Mouse (Mus musculus) adrenal gland, postnatal 36 days (tissue): ENCODE data around the gene Rab10. TPM values are rescaled to one million over a fixed set of nuclear protein-coding genes. Genes with fewer than 3 reads are reported as not detected.
"Not testable (repeated sequence)": the region's sequence is repeated elsewhere in the genome, so short reads cannot be mapped to it uniquely, and the experiment has no call there.

ENCODE experiments used
- DNase-seq, 2 experiments: peaks; one replicate each; pipeline ENCODE4 v3.0.0; 2021; ENCODE audit warnings: mixed read lengths in 1 of 2
- long read RNA-seq, 2 experiments: library from polyadenylated mRNA; stranded (forward); transcript quantifications; one replicate each; pipeline ENCODE4 v2.0.0; 2021; ENCODE audit warnings: borderline sequencing depth in 2 of 2
- total RNA-seq, 2 experiments: library from RNA; stranded (reverse); gene quantifications; 2 replicates each; pipeline ENCODE4 v1.2.3; 2021

Gene Rab10
- total RNA-seq: 100 to 1,000 TPM; 180 to 238 TPM
- long read RNA-seq, experiment 1, transcript Rab10-201 (6 exons, 3,513 nt): major isoform, 184 of 205 reads
- long read RNA-seq, experiment 1, partial matches to known transcripts: 5 of 205 reads
- long read RNA-seq, experiment 1, other reads (novel, unspliced or antisense): 16 of 205 reads
- long read RNA-seq, experiment 2, transcript Rab10-201 (6 exons, 3,513 nt): major isoform, 83 of 92 reads
- long read RNA-seq, experiment 2, partial matches to known transcripts: 2 of 92 reads
- long read RNA-seq, experiment 2, other reads (novel, unspliced or antisense): 7 of 92 reads

DNA sequence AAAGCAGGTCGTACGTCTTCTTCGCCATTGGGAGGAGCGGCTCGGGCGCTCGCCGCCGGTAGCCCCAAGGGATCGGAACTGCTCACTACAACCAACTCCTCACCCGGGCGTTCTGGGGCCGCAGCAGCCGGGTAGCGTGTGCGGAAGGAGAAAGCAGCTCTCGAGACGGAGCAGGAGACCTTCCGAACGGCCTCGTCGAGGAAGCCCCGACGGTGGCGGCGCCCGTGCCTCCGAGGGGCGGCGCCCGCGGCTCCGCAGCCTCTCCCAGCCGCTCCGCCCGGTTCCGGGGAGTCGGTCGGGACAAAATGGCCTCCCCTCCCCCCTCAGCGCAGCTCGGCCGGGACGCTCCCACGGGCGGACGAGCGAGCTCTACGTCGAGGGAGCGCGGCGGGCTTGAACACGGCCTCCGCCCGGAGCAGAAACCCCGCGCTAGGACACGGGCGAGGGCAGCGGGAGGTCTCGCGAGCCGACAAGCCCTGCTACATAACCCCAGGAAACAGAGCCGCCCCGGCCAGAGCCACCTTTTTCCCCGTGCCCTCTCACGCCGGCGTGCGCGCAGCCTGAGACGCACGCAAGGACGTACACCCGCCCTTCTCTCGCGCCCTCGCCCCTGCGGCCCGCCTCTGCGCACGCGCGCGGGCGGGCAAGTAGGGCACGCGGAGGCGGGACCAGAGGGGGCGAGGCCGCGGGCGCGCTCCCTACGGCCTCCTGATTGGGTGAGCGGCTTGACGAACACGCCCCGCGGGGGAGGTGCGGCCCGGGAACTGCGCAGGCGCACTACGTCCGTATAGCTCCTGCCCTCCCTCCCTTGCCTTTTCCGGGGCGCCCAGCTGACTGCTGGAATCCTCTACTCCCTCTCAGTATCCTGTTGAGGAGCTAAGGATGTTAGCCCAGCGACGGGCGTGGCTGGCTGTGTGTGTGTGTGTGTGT is at the start of gene Rab10:
Rab10 (minus strand) TSS at position 579 of the 930 bp plus-strand sequence.
- DNase-seq: peak; percentile 99 to 100

DNA sequence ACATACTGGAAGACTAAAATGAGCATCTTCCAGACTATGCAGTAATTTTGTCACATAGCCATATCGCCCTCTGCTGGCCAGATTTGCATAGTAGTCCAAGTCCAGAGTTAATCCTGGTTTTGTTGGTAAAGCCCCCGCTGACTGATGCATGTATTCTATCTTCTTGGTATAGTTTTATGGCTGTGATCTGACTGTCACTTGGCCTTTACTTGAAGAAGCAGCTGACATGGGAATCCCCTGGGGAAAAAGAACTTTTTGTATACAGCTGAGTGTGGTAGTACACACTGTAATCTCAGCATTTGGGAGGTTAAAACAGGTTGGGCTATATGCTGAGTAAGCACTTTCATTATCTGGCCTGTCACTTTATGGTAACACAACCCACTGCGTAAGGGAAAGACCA is 49.5 kb upstream of the Rab10 start:
- peak; percentile 88 to 89 for DNase-seq

DNA sequence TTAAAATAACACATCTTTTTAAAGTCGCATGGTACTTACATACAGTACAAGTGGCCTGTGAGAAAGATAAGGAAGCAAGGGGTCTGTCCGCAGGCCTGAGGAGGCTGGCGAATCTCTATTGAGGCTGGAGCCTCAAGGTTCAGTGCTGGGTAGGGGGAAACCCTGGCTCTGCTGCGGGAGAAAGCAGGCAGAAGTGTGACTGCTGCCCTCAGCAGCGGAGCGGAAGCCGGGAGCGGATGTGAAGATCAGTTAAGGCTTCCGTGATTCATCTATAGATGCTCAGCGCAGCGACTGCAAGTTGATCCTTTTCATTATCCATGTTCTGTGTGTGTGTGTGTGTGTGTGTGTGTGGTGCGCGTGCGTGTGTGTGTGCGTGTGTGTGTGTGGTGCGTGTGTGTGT is 47.1 kb upstream of the Rab10 start:
- no peak for DNase-seq

DNA sequence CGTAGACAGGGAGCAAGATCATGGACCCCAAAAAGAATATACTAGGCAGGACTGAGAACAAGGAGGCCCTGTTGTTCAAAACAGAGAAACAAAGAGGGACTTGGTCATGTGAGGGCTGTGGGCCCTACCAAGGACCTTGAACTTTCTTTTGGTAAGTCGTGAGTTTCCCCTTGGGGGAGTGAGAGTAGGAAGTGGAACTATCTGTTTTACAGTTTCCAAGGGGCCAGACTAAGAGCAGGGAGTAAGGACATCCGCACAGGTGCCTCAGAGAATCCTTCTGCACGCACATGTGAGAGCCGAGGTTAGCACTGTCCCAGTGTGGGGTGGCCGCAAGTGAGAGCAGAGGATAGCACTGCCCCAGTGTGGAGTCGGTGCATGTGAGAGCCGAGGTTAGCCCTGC is 45.3 kb upstream of the Rab10 start:
- no peak for DNase-seq

DNA sequence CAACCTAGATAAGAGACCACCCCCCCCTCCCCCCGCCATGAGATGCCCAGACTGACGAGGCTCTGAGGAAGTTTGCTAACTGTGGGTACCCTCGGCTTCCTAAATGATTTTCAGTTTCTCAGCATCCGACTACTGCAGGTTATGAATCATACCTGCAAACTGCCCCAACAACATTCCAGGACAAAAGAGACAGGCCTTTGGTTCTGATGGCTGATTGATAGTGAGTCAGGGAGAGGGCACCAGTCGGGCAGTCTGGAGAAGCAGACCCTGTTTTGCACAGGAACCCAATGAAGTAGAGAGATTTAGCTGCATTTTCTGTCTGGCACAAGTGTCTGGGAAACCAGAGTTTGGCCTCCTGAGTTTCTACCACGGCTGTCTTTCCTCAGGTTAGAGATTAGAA is 42.4 kb upstream of the Rab10 start:
- no peak for DNase-seq

DNA sequence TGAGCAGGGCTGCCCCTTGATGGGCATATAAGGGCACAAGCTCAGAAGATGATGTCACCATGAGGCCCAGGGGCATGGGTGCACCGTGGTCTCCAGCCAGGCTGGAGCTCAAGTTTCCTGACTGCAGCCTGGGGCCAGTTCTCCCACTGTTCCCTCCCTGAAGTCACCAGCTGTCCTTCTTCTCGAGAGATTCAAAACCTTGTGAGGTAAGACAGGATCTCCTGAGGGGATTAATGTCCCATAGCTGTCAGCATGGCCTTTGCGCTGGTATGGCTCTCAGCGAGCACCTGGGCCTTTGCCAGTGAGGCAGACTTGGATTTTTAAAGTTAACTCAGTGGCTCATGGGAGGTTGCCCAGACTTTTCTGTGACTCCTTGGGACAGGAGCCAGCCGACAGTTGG is 40.4 kb upstream of the Rab10 start:
- DNase-seq: peak; percentile 65 to 77

DNA sequence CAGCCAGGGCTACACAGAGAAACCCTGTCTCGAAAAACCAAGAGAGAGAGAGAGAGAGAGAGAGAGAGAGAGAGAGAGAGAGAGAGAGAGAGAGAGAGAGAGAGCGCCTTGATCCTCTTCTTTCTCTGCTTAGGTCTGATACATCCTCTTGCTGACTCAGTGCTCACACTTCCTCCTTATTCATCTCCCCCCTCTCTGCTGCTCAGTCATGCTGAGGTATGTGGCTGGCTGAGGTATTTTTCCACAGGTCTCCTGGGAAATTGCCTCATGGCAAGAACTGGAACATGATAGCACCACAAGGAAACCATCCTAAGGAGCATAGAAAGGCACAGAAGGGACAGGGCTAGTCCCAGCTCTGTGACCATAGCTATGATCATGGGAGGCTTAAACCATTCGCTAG is 39.6 kb upstream of the Rab10 start:
- DNase-seq: no peak

DNA sequence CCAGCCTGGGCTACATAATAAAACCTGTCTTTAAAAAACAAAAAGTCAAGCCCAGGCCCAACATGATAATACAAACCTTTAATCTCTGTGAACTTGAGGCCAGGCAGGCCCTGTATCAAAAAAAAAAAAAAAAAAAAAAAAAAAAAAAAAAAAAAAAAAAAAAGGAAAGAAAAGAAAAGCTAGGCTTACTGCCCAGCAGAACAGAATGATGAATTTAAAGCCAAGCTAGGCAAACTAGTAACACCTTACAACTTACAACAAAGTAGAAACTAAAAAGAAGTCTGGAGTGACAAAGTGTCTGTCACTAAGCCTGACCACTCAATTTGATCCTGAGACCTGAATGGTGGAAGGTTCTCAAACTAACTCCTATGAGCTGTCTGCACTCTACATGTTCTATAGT is 37.9 kb upstream of the Rab10 start:
- no peak for DNase-seq

DNA sequence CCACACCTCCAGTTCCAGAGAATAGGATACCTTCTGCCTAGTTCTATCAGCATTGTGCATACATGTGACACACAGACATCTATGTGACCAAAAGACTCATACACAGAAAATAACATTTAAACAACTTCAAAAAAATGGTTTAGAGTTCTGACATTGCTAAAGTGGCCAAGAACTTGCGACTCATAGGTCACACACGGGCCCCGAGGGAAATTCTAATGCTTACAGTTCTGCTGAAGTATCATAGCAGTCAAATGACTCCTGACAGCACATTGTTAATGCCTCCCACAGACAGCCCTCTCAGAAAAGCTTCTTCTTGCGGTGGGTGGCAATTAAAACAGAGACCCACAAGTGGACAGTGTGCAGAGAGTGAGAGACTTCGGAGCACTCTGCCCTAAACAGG is 35.3 kb upstream of the Rab10 start:
- DNase-seq: peak in 1 of 2 experiments; percentile 28

DNA sequence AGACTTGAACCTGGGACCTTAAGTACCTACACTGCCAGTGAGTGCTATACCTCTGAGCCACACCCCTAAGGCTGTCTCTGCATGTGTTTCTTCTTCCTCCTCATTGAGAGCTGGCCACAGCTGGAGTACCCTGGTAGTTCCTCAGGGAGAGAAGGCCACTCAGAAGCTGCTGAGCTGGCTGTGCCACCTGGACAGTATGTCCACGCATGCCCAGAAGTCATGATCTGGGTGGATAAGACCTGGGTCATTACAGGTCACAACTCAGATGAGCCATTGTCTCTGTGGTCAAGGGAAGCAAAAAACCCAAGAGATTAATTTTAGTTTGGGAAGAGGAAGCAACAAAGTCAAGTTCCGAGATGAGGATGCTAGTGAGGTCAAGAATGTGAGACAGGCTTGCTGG is 34.4 kb upstream of the Rab10 start:
- DNase-seq: no peak

DNA sequence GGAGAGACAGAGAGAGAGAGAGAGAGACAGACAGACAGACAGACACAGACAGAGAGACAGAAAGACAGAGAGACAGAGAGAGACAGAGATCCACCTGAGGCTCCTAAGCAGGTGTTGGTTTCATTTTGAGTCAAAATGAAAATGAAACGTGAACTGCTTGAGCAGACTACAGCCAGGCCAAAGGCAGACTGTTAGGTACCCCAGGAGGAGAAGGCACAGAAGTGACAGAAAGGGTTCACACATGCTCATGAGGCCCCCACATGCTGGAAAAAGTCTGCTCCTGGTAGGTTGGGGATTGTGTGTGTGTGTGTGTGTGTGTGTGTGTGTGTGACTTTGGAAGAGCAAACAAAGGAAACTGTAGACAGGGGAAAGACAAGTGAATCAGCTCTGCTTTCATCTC is 29.2 kb upstream of the Rab10 start:
- DNase-seq: no peak

DNA sequence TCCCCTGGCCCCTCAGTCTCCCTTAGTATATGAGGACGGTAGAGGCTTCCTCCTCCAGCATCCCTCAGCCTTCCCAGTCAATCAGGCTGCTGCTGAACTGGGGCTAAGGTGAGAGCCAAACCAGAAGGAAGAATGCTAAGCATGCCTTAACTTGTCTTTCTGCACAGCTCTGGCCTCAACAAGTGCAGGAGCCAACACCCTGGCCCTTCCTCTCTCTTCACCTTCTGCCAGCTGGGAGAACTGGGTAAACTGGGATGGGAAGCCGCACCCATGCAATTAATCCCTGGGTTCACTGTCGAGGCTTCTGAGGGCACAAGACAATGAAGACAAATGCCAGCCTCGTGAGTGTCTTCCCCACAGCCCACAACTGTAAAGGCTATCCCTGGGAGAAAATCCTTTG is 19.9 kb upstream of the Rab10 start:
- no peak for DNase-seq

DNA sequence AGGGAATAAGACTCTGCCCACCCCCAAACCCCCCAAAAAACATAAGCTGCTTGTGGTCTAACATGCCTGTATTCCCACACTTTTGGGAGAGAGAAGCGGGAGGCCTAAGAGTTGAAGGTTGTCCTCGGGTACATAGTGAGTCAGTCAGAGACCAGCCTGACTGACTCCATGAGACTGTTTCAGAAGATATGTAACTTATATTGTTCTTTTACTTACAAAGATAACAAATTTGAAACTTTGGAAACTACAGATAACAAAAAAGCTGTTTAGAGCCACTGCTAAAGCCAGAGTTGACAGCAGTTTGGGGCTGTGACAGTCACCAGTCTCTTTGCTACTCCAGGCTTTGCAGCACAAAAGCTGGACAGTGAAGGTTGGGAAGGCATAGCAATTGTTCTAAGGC is 15.5 kb upstream of the Rab10 start:
- no peak for DNase-seq

DNA sequence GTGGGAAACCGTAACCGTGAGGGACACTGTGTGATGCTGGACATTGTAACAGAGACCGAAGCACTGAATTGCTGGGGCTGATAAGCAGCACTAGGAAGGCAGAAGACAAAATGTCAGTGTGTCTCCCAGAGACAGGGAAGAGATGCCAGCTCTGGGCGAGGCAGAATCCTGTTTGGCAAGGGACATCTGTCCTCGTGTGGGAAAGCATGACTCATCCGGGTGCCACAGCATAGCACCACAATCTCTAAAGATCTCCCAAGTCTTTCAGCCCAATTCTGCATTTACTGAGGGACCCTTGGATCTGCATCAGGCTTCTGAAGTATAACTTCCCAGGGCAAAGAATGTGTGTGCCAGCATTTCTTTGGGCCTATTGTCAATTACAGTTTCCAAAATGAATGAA is 13.5 kb upstream of the Rab10 start:
- DNase-seq: peak; percentile 66 to 77

DNA sequence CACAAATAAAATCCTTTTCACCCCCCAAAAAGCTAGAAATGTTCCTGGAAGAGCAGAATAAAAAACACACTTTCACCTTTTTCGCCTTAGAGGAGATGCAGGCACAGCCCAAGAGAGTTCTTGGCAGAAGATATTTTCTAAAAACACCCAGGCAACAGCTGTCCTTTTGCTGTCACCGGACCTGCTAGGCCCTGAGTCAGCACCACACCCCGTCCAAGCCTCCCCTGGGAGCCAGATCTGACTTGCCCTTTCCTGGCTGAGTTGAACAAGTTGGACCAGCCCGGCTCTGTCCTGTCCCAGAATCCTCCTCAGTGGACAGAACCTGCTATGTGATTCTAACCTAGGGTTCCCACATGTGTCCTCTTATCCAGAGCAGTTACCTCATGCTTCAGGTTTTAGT is 9.6 kb upstream of the Rab10 start:
- peak; percentile 27 to 56 for DNase-seq

DNA sequence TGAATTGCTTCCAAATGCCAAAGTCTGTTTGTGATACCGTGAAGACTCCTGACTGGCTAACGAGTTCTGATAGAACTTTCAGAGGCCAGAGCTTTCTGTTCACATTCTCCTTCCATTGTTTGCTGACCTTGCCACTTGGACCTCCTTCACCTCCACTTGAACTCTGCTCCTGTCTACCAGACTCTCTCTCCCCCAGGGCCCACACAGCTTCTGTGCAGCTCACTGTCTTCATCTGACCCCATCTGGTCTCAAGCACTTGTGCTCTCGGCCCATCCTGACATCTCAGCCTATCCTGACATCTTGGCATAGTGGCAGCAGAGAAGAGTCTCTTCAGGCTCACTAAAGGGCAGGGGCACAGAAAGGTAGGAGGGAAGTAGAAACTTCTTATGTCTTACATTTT is 7.2 kb upstream of the Rab10 start:
- no peak for DNase-seq

DNA sequence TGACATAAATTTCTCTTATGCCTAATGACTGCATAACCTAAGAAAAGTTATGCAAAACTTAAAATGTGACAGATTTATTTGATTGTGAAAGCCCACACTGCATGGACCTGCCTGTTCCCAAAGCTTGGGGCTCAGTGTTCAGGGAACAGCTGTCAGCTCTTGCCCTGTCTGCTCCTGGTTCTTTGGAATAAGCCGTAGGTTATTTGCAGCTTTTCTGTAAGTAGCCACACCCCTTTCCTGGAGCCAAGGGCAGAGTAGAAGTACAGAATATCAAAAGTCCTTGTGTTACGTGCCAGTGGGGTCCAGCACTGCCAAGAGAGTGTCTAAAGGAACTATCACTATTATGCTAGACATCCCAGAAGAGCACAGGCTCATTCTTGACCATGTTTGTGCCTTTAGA is 6.3 kb upstream of the Rab10 start:
- peak; percentile 51 to 53 for DNase-seq

DNA sequence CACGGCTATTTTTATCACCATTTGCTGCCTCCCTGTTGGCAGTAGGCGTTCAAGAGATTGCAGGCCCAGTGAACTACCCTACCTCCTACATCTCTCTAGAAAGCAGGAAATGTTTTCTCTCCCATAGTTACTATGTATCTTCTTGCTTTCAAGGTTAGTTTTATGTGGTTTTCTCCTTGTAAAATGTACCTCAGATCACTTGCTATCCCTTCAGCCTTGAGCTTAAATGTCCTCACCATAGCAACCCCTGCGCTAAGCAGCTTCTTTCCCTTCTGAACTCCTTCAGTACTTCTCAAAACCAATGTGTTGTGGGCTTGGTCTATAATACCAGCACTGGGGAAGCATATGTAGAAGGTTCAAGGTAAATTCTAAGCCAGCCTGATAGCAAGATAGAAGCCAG is 3.1 kb upstream of the Rab10 start:
- peak; percentile 21 to 46 for DNase-seq

DNA sequence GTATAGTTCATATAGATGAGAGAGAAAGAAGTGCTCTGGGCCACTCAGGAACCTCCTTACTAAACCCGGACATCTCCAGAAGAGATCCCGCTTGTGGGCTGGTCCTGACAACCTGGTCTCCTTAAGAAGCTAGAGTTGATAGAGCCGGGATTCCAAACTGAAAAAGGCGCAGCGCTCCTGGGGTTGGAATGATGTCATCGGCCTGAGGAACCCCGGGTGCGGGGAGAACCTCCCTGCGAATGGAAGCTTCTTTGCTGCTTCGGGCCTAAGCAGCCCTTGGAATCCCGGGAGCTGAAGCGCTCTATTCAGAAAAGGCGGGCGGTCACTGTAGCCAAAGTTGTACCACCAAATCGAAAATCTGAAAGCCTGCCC is 538 bp upstream of the Rab10 start:
- no peak for DNase-seq

DNA sequence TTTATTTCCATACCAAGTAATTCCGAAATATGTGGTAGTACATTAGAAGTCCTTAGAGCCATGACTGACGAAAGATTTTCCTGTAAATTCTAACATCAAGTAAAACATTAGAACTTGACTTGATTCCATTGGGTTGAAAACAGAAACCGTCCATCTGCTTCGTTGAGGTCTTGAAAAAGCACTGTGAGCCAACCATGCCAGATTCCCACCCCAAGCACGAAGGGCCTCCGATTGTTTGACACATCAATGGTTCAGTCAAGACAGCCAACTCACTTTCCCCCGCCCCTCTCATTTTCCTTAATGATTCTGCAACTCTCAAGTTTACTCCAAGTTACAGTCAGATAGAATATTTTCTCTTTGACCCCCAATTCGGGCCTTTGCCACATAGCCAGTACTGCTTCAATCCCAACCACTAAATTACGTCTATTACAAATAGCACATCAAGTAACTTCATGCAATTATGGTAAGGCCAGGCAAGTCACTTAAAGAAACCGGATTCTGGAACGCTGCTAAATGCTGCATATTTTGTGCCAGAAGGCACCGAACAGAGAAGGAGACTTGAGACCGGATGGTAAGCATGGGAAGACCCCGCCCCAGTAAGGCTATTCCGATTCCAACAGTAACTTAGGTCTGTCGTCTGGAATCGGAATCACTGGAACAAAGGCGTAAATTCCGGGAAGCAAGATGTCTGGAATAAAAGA is 1.1 kb downstream of the Rab10 start:
- no peak for DNase-seq

DNA sequence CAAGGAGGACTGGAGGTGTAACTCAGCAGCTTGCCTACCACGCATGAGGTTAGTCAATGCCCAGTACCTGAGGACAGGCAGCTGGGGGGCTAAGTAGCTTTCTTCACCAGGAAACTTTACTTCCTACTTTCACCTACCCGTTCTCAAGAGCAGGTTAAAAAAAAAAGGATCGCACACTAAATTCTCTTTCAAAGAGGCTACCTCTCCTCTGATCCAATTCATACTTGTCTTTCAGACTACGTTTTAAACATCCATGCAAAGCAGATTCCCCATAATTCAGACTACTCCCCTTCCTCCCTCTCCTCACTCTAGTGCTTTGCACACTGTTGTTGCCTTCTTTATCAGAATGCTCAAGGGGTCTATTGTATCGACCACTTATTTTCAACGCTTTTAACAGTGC is 2.2 kb downstream of the Rab10 start:
- no peak for DNase-seq

DNA sequence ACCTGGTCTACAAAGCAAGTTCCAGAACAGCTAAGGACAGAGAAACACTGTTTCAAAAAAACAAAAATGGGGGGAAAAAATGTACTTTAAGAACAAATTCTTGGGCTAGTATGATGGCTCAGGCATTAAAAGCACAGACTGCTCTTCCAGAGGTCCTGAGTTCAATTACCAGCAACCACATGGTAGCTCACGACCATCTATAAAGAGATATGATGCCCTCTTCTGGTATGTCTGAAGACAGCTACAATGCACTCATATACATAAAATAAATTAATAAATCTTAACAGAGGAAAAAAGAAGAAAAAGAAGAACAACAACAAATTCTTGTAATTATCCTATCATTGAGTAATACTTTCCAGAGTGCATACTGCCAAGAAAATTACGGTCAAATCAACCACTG is 4.5 kb downstream of the Rab10 start:
- no peak for DNase-seq

DNA sequence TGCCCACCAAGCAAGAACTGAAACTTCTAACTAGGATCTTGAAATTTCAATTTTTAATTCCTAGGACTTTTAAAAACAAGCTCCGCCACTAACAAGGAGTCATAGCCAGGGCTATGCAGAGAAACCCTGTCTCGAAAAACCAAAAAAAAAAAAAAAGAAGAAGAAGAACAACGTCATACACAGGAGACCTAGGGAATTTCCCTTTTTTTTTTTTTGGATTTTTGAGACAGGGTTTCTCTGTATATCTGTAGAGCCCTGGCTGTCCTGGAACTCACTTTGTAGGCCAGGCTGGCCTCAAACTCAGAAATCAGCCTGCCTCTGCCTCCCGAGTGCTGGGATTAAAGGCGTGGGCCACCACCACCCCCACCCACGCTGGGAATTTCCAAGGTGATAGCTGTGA is 12.1 kb downstream of the Rab10 start:
- DNase-seq: not testable (repeated sequence)
